Mouse (Mus musculus) hindbrain, embryonic 10.5 days (tissue): ENCODE results near the gene Olfr786. TPM values are rescaled to one million over a fixed set of nuclear protein-coding genes. Genes with fewer than 3 reads are reported as not detected.

Source experiments
- DNase-seq: peaks from one replicate; pipeline ENCODE4 v3.0.0-alpha.2; 2017; ENCODE audit warnings: low spot score
- H3K27ac ChIP-seq: fragments of 300-500 bp; sonication (generic); 2 replicates; pipeline ENCODE4 v1.5.1; 2016; ENCODE audit warnings: mild to moderate bottlenecking, moderate library complexity
- H3K27me3 ChIP-seq: fragments of 300-500 bp; sonication (generic); 2 replicates; pipeline ENCODE4 v1.6.1; 2016; ENCODE audit warnings: mild to moderate bottlenecking; ENCODE audit not compliant: poor library complexity, insufficient read depth, severe bottlenecking
- H3K36me3 ChIP-seq: fragments of 300-500 bp; sonication (generic); 2 replicates; pipeline ENCODE4 v1.6.1; 2016; ENCODE audit warnings: mild to moderate bottlenecking, moderate library complexity
- H3K4me1 ChIP-seq: fragments of 300-500 bp; sonication (generic); replicated peaks from 2 replicates; pipeline ENCODE4 v1.6.1; 2016; ENCODE audit warnings: mild to moderate bottlenecking
- H3K4me3 ChIP-seq: fragments of 300-500 bp; sonication (generic); 2 replicates; pipeline ENCODE4 v1.5.1; 2016; ENCODE audit warnings: mild to moderate bottlenecking, moderate library complexity
- H3K9me3 ChIP-seq: fragments of 300-500 bp; sonication (generic); 2 replicates; pipeline ENCODE4 v1.6.1; 2016; ENCODE audit warnings: mild to moderate bottlenecking, moderate library complexity
- WGBS: fragments of 180-500 bp; shearing (Covaris S2); methylation state at CpG from one replicate; pipeline ENCODE4 v1.1.7; 2016; 5-methylcytosine and 5-hydroxymethylcytosine counted together
- polyA plus RNA-seq: library from polyadenylated mRNA; unstranded; fragments of >200 nt; fragmentation: Nextera tagmentation; extraction: Ambion mirVana; gene quantifications from 2 replicates; pipeline ENCODE4 v1.2.1, GENCODE M21; 2016

The Olfr786 gene
- not detected in 2 replicates for polyA plus RNA-seq

- Histone ChIP-seq H3K27me3 (no peaks in the 10 kb centered on the region), H3K9me3 (no peaks in the 10 kb centered on the region), H3K27ac (no peak within 1 kb of the TSS), H3K36me3 (no peaks in the 10 kb centered on the region), H3K4me1 (no peaks in the 10 kb centered on the region), H3K4me3 (no peak within 1 kb of the TSS)
- no peak for DNase-seq
These were observed at the start of gene Olfr786 for GRCm38 (mm10) chr10:129427006-129427405. Olfr786 (plus strand) TSS chr10:129427306.

GRCm38 (mm10) chr10:129383783-129384182 lies 43.3 kb upstream of the Olfr786 start, which contains the start of gene Olfr784:
Olfr784 (plus strand) TSS chr10:129384083.
- no peaks in the 10 kb centered on the region for H3K36me3 ChIP-seq
- no peak within 1 kb of the TSS for H3K27ac ChIP-seq
- H3K9me3 ChIP-seq: 0 out of 2 replicates have a peak, but pooled peaks cover 5% of the 10 kb centered on the region
- H3K4me1 ChIP-seq: no peaks in the 10 kb centered on the region
- no peaks in the 10 kb centered on the region for H3K27me3 ChIP-seq
- no peak within 1 kb of the TSS for H3K4me3 ChIP-seq
- no peak for DNase-seq

- DNase-seq: no peak
- Histone ChIP-seq H3K4me3 (no peak overlapping the region), H3K36me3 (no peaks in the 10 kb centered on the region), H3K9me3 (0 out of 2 replicates have a peak, but pooled peaks cover 9% of the 10 kb centered on the region), H3K27ac (no peak overlapping the region), H3K27me3 (no peaks in the 10 kb centered on the region), H3K4me1 (no peaks in the 10 kb centered on the region)
- 44% methylated on average over 5 of the region's 5 CpGs for WGBS
These were observed 26.2 kb upstream of the Olfr786 start for GRCm38 (mm10) chr10:129400892-129401291.

GRCm38 (mm10) chr10:129405126-129405525 lies 22.0 kb upstream of the Olfr786 start, which contains the start of gene Olfr785:
Olfr785 (plus strand) TSS chr10:129405426.
- Histone ChIP-seq H3K27me3 (no peaks in the 10 kb centered on the region), H3K9me3 (no peaks in the 10 kb centered on the region), H3K27ac (no peak within 1 kb of the TSS), H3K4me3 (no peak within 1 kb of the TSS), H3K4me1 (no peaks in the 10 kb centered on the region), H3K36me3 (no peaks in the 10 kb centered on the region)
- WGBS: 82% methylated on average over 2 of the region's 2 CpGs
- DNase-seq: no peak

- Histone ChIP-seq H3K4me1 (no peaks in the 10 kb centered on the region), H3K4me3 (no peak within 1 kb of the TSS), H3K27me3 (no peaks in the 10 kb centered on the region), H3K36me3 (no peaks in the 10 kb centered on the region), H3K9me3 (no peaks in the 10 kb centered on the region), H3K27ac (no peak within 1 kb of the TSS)
- no peak for DNase-seq
- WGBS: 84% methylated on average over 3 of the region's 3 CpGs
These were observed 34.5 kb downstream of the Olfr786 start, which contains the start of gene Olfr787 for GRCm38 (mm10) chr10:129461562-129461961. Olfr787 (plus strand) TSS chr10:129461862.

GRCm38 (mm10) chr10:129470698-129471097 lies 43.6 kb downstream of the Olfr786 start, which contains the start of gene Olfr788:
Olfr788 (plus strand) TSS chr10:129470998.
- Histone ChIP-seq H3K36me3 (no peaks in the 10 kb centered on the region), H3K9me3 (no peaks in the 10 kb centered on the region), H3K27ac (no peak within 1 kb of the TSS), H3K27me3 (no peaks in the 10 kb centered on the region), H3K4me1 (no peaks in the 10 kb centered on the region), H3K4me3 (no peak within 1 kb of the TSS)
- DNase-seq: no peak

- DNase-seq: no peak
- Histone ChIP-seq H3K9me3 (no peaks in the 10 kb centered on the region), H3K4me1 (no peaks in the 10 kb centered on the region), H3K4me3 (no peak overlapping the region), H3K27ac (no peak overlapping the region), H3K36me3 (no peaks in the 10 kb centered on the region), H3K27me3 (no peaks in the 10 kb centered on the region)
- 81% methylated on average over 2 of the region's 2 CpGs for WGBS
These were observed 46.1 kb downstream of the Olfr786 start for GRCm38 (mm10) chr10:129473256-129473655.

- no peaks in the 10 kb centered on the region for H3K27me3 ChIP-seq
- H3K36me3 ChIP-seq: no peaks in the 10 kb centered on the region
- no peak overlapping the region for H3K4me3 ChIP-seq
- no peaks in the 10 kb centered on the region for H3K4me1 ChIP-seq
- DNase-seq: no peak
- H3K9me3 ChIP-seq: no peaks in the 10 kb centered on the region
- H3K27ac ChIP-seq: no peak overlapping the region
These were observed 46.6 kb downstream of the Olfr786 start for GRCm38 (mm10) chr10:129473723-129474122.

- H3K9me3 ChIP-seq: no peaks in the 10 kb centered on the region
- no peaks in the 10 kb centered on the region for H3K27me3 ChIP-seq
- H3K27ac ChIP-seq: no peak within 1 kb of the TSS
- H3K4me1 ChIP-seq: no peaks in the 10 kb centered on the region
- WGBS: 69% methylated on average over 2 of the region's 2 CpGs
- no peak within 1 kb of the TSS for H3K4me3 ChIP-seq
- DNase-seq: no peak
- no peaks in the 10 kb centered on the region for H3K36me3 ChIP-seq
These were observed 57.3 kb downstream of the Olfr786 start, which contains the start of gene Olfr789 for GRCm38 (mm10) chr10:129484452-129484851. Olfr789 (plus strand) TSS chr10:129484752.

Other genes with a start within 250 kb of the Olfr786 start
- not detected in 2 replicates for gene Olfr772, start 249.4 kb upstream of the Olfr786 start, polyA plus RNA-seq
- gene Olfr773, start 239.9 kb upstream of the Olfr786 start, polyA plus RNA-seq: not detected in 2 replicates
- gene Olfr774, start 191.1 kb upstream of the Olfr786 start, polyA plus RNA-seq: not detected in 2 replicates
- gene Olfr775, start 178.9 kb upstream of the Olfr786 start, polyA plus RNA-seq: not detected in 2 replicates
- not detected in 2 replicates for gene Olfr776, start 168.2 kb upstream of the Olfr786 start, polyA plus RNA-seq
- 0.10 TPM in 1 of 2 replicates, not detected in the other for gene Olfr777, start 155.8 kb upstream of the Olfr786 start, polyA plus RNA-seq
- not detected in 2 replicates for gene Olfr780, start 109.2 kb upstream of the Olfr786 start, polyA plus RNA-seq
- not detected in 2 replicates for gene Olfr781, start 98.5 kb upstream of the Olfr786 start, polyA plus RNA-seq
- gene Olfr782, start 78.5 kb upstream of the Olfr786 start, polyA plus RNA-seq: not detected in 2 replicates
- gene Olfr784, start 43.2 kb upstream of the Olfr786 start, polyA plus RNA-seq: 0.08 TPM in 1 of 2 replicates, not detected in the other
- gene Olfr785, start 21.9 kb upstream of the Olfr786 start, polyA plus RNA-seq: not detected in 2 replicates
- not detected in 2 replicates for gene Olfr787, start 34.6 kb downstream of the Olfr786 start, polyA plus RNA-seq
- not detected in 2 replicates for gene Olfr788, start 43.7 kb downstream of the Olfr786 start, polyA plus RNA-seq
- not detected in 2 replicates for gene Olfr789, start 57.4 kb downstream of the Olfr786 start, polyA plus RNA-seq
- gene Olfr790, start 71.2 kb downstream of the Olfr786 start, polyA plus RNA-seq: not detected in 2 replicates
- not detected in 2 replicates for gene Olfr791, start 94.5 kb downstream of the Olfr786 start, polyA plus RNA-seq
- gene Olfr792, start 111.9 kb downstream of the Olfr786 start, polyA plus RNA-seq: not detected in 2 replicates
- not detected in 2 replicates for gene Olfr794, start 140.3 kb downstream of the Olfr786 start, polyA plus RNA-seq
- not detected in 2 replicates for gene Olfr796, start 185.3 kb downstream of the Olfr786 start, polyA plus RNA-seq
- gene Olfr798, start 200.6 kb downstream of the Olfr786 start, polyA plus RNA-seq: not detected in 2 replicates
- gene Olfr799, start 210.2 kb downstream of the Olfr786 start, polyA plus RNA-seq: not detected in 2 replicates
- not detected in 2 replicates for gene Olfr800, start 230.4 kb downstream of the Olfr786 start, polyA plus RNA-seq
- gene Olfr801, start 246.6 kb downstream of the Olfr786 start, polyA plus RNA-seq: not detected in 2 replicates